Mouse (Mus musculus) heart, embryonic 14.5 days (tissue): ENCODE measurements around the gene Piezo1. TPM values are rescaled to one million over a fixed set of nuclear protein-coding genes. Genes with fewer than 3 reads are reported as not detected.

ENCODE experiments used
- ATAC-seq: fragments of 200-750 bp; cut with Nextera tagmentation; 2 replicates; pipeline ENCODE4 v1.8.0; 2017; ENCODE audit warnings: low read depth, moderate TSS enrichment; ENCODE audit not compliant: insufficient number of reproducible peaks, insufficient read depth, low FRiP score
- H3K27ac ChIP-seq, 2 experiments: fragments of 200-500 bp in 1 of 2; fragments of 300-500 bp in 1 of 2; sonication (generic) in 1 of 2; replicated peaks in 1 of 2; 2 replicates each; pipeline ENCODE4 v1.5.1; 2012 to 2014; ENCODE audit warnings: low read depth in 2 of 2, low read length in 2 of 2, control low read depth in 1 of 2, mild to moderate bottlenecking in 1 of 2, mixed read lengths in 1 of 2; ENCODE audit not compliant: control insufficient read depth in 1 of 2, insufficient read depth in 1 of 2
- H3K27me3 ChIP-seq: fragments of 300-500 bp; sonication (generic); 2 replicates; pipeline ENCODE4 v1.6.1; 2014; ENCODE audit warnings: mild to moderate bottlenecking, low read length, control low read depth; ENCODE audit not compliant: control insufficient read depth, insufficient read depth
- H3K36me3 ChIP-seq: fragments of 300-500 bp; sonication (generic); 2 replicates; pipeline ENCODE4 v1.6.1; 2014; ENCODE audit warnings: mild to moderate bottlenecking, control low read depth, low read length, mixed read lengths; ENCODE audit not compliant: control insufficient read depth, insufficient read depth
- H3K4me1 ChIP-seq, 2 experiments: fragments of 200-500 bp in 1 of 2; fragments of 300-500 bp in 1 of 2; sonication (generic) in 1 of 2; 2 replicates each; pipeline ENCODE4 v1.6.1; 2012 to 2014; ENCODE audit warnings: low read length in 2 of 2, control low read depth in 1 of 2, mixed read lengths in 1 of 2; ENCODE audit not compliant: control insufficient read depth in 2 of 2, insufficient read depth in 2 of 2
- H3K4me2 ChIP-seq: fragments of 300-500 bp; sonication (generic); 2 replicates; pipeline ENCODE4 v1.6.1; 2014; ENCODE audit warnings: mild to moderate bottlenecking, low read length
- H3K4me3 ChIP-seq, 2 experiments: fragments of 200-500 bp in 1 of 2; fragments of 300-500 bp in 1 of 2; sonication (generic) in 1 of 2; 2 replicates each; pipeline ENCODE4 v1.5.1; 2012 to 2014; ENCODE audit warnings: low read length in 2 of 2, mild to moderate bottlenecking in 2 of 2, control low read depth in 1 of 2, low read depth in 1 of 2, moderate library complexity in 1 of 2; ENCODE audit not compliant: control insufficient read depth in 1 of 2, insufficient read depth in 1 of 2
- H3K9ac ChIP-seq: fragments of 300-500 bp; sonication (generic); 2 replicates; pipeline ENCODE4 v1.6.1; 2014; ENCODE audit warnings: mild to moderate bottlenecking, low read length
- H3K9me3 ChIP-seq: fragments of 300-500 bp; sonication (generic); 2 replicates; pipeline ENCODE4 v1.6.1; 2016; ENCODE audit warnings: low read length, control low read depth; ENCODE audit not compliant: control insufficient read depth
- WGBS: fragments of 180-500 bp; shearing (Covaris S2); extraction: QIAGEN DNeasy Blood & Tissue Kit; methylation state at CpG from one replicate; pipeline ENCODE4 v1.1.7; 2014; 5-methylcytosine and 5-hydroxymethylcytosine counted together
- polyA plus RNA-seq: library from polyadenylated mRNA; unstranded; fragments of >200 nt; fragmentation: Nextera tagmentation; extraction: Ambion mirVana; gene quantifications from 2 replicates; pipeline ENCODE4 v1.2.1, GENCODE M21; 2014

Piezo1 gene
- 14.9 and 16.3 TPM in 2 replicates for polyA plus RNA-seq

- Histone ChIP-seq H3K9me3 (no peaks in the 10 kb centered on the region), H3K4me3 (peak within 1 kb of the TSS; percentile 67 to 77), H3K36me3 (no peaks in the 10 kb centered on the region), H3K9ac (peak within 1 kb of the TSS; percentile 91), H3K4me2 (peak within 1 kb of the TSS; percentile 92), H3K27ac (peak within 1 kb of the TSS; percentile 58 to 86), H3K27me3 (no peaks in the 10 kb centered on the region), H3K4me1 (peaks cover 27 to 32% of the 10 kb centered on the region in 2 experiments)
- WGBS, result 11% methylated on average over 53 of the region's 56 CpGs
- peak; percentile 77 for ATAC-seq
These were observed at the start of gene Piezo1 for GRCm38 (mm10) chr8:122551265-122552051. Gene Piezo1 (minus strand): TSS chr8:122551329.

GRCm38 (mm10) chr8:122600666-122601065 is 49.5 kb upstream of the Piezo1 start:
- Histone ChIP-seq H3K9ac (no peak overlapping the region), H3K4me2 (no peak overlapping the region), H3K4me1 (peaks cover 9 to 13% of the 10 kb centered on the region in 2 experiments), H3K27me3 (no peaks in the 10 kb centered on the region), H3K36me3 (peaks cover 15% of the 10 kb centered on the region), H3K27ac (no peak overlapping the region), H3K9me3 (no peaks in the 10 kb centered on the region), H3K4me3 (no peak overlapping the region)
- ATAC-seq, result no peak
- 92% methylated on average over 9 of the region's 9 CpGs for WGBS

- H3K9me3 ChIP-seq, result no peaks in the 10 kb centered on the region
- H3K4me1 ChIP-seq, result peaks cover 0 to 2% of the 10 kb centered on the region in 2 experiments; a peak in 1 of 4 replicates
- no peaks in the 10 kb centered on the region for H3K27me3 ChIP-seq
- ATAC-seq, result no peak
- H3K4me3 ChIP-seq, result no peak overlapping the region
- no peak overlapping the region for H3K27ac ChIP-seq
- 49% methylated on average over 4 of the region's 4 CpGs for WGBS
- H3K36me3 ChIP-seq, result peaks cover 27% of the 10 kb centered on the region
- no peak overlapping the region for H3K4me2 ChIP-seq
- H3K9ac ChIP-seq, result no peak overlapping the region
These were observed 44.9 kb upstream of the Piezo1 start for GRCm38 (mm10) chr8:122596031-122596430.

- Histone ChIP-seq H3K27ac (no peak overlapping the region), H3K4me2 (no peak overlapping the region), H3K36me3 (peaks cover 24% of the 10 kb centered on the region), H3K9me3 (no peaks in the 10 kb centered on the region), H3K4me1 (peaks cover 0 to 2% of the 10 kb centered on the region in 2 experiments; a peak in 1 of 4 replicates), H3K4me3 (no peak overlapping the region), H3K9ac (no peak overlapping the region; the same call in 1 of the 2 replicates), H3K27me3 (no peaks in the 10 kb centered on the region)
- WGBS, result 66% methylated on average over 19 of the region's 19 CpGs
- ATAC-seq, result no peak
These were observed 42.8 kb upstream of the Piezo1 start for GRCm38 (mm10) chr8:122593783-122594507.

GRCm38 (mm10) chr8:122593240-122593639 is 42.1 kb upstream of the Piezo1 start:
- Histone ChIP-seq H3K27ac (no peak overlapping the region), H3K4me2 (no peak overlapping the region), H3K27me3 (no peaks in the 10 kb centered on the region), H3K4me3 (no peak overlapping the region), H3K9me3 (no peaks in the 10 kb centered on the region), H3K9ac (no peak overlapping the region; the same call in 1 of the 2 replicates), H3K4me1 (peaks cover 0 to 2% of the 10 kb centered on the region in 2 experiments; a peak in 1 of 4 replicates), H3K36me3 (peaks cover 21% of the 10 kb centered on the region)
- no peak for ATAC-seq
- 59% methylated on average over 12 of the region's 12 CpGs for WGBS

GRCm38 (mm10) chr8:122586749-122587148 is 35.6 kb upstream of the Piezo1 start:
- ATAC-seq, result no peak
- Histone ChIP-seq H3K9me3 (no peaks in the 10 kb centered on the region), H3K36me3 (no peaks in the 10 kb centered on the region), H3K4me3 (no peak overlapping the region), H3K27ac (no peak overlapping the region), H3K4me2 (no peak overlapping the region), H3K27me3 (no peaks in the 10 kb centered on the region), H3K4me1 (peaks cover 0 to 4% of the 10 kb centered on the region in 2 experiments; a peak in 2 of 4 replicates), H3K9ac (no peak overlapping the region)
- 86% methylated on average over 10 of the region's 10 CpGs for WGBS

- Histone ChIP-seq H3K36me3 (no peaks in the 10 kb centered on the region), H3K27ac (no peak overlapping the region), H3K4me1 (peaks cover 0 to 4% of the 10 kb centered on the region in 2 experiments; a peak in 2 of 4 replicates), H3K4me2 (no peak overlapping the region), H3K27me3 (no peaks in the 10 kb centered on the region), H3K9me3 (no peaks in the 10 kb centered on the region), H3K9ac (no peak overlapping the region), H3K4me3 (no peak overlapping the region)
- ATAC-seq, result no peak
- WGBS, result 79% methylated on average over 7 of the region's 7 CpGs
These were observed 35.0 kb upstream of the Piezo1 start for GRCm38 (mm10) chr8:122586171-122586570.
